Mouse (Mus musculus) MEL (cell line): Measurements from ENCODE around the gene Hao2. TPM values are rescaled to one million over a fixed set of nuclear protein-coding genes. Genes with fewer than 3 reads are reported as not detected.
A peak's percentile ranks its signal among the peaks of the same experiment; 100 is the strongest.

Experiments
- DNase-seq: peaks from one replicate; pipeline ENCODE4 v3.0.0; 2011; ENCODE audit warnings: low read depth, low spot score
- H3K27ac ChIP-seq: 2 replicates; pipeline ENCODE4 v1.5.1; 2012; ENCODE audit warnings: low read depth, mild to moderate bottlenecking, control low read depth, low read length, moderate library complexity; ENCODE audit not compliant: control insufficient read depth
- H3K27me3 ChIP-seq, 2 experiments: fragments of 150-350 bp in 1 of 2; sonication (generic) in 1 of 2; 2 replicates each; pipeline ENCODE4 v1.6.1; 2012; ENCODE audit warnings: low read length in 2 of 2, mild to moderate bottlenecking in 2 of 2, improper control_type of control experiment in 1 of 2, moderate library complexity in 1 of 2; ENCODE audit not compliant: insufficient read depth in 2 of 2, control insufficient read depth in 1 of 2
- H3K36me3 ChIP-seq, 2 experiments: 2 replicates each; pipeline ENCODE4 v1.6.1; 2012 to 2014; ENCODE audit warnings: low read length in 2 of 2, improper control_type of control experiment in 1 of 2, inconsistent platforms in 1 of 2, mild to moderate bottlenecking in 1 of 2; ENCODE audit not compliant: insufficient read depth in 2 of 2, control insufficient read depth in 1 of 2
- H3K4me1 ChIP-seq, 2 experiments: fragments of 150-350 bp in 1 of 2; sonication (generic) in 1 of 2; 2 replicates each; pipeline ENCODE4 v1.6.1; 2012; ENCODE audit warnings: low read length in 2 of 2, improper control_type of control experiment in 1 of 2, mild to moderate bottlenecking in 1 of 2; ENCODE audit not compliant: insufficient read depth in 2 of 2, control insufficient read depth in 1 of 2
- H3K4me3 ChIP-seq, 2 experiments: fragments of 150-350 bp in 1 of 2; sonication (generic) in 1 of 2; 2 replicates each; pipeline ENCODE4 v1.5.1; 2012; ENCODE audit warnings: low read depth in 2 of 2, low read length in 2 of 2, mild to moderate bottlenecking in 2 of 2, moderate library complexity in 2 of 2, control low read depth in 1 of 2, improper control_type of control experiment in 1 of 2; ENCODE audit not compliant: control insufficient read depth in 1 of 2, insufficient read depth in 1 of 2
- H3K79me2 ChIP-seq: 2 replicates; pipeline ENCODE4 v1.6.1; 2012; ENCODE audit warnings: mild to moderate bottlenecking, low read length, moderate library complexity; ENCODE audit not compliant: control insufficient read depth, poor library complexity, insufficient read depth
- H3K9ac ChIP-seq: 2 replicates; pipeline ENCODE4 v1.6.1; 2012; ENCODE audit warnings: low read depth, mild to moderate bottlenecking, control low read depth, low read length, moderate library complexity; ENCODE audit not compliant: control insufficient read depth, poor library complexity, severe bottlenecking
- H3K9me3 ChIP-seq: fragments of 150-350 bp; sonication (generic); replicated peaks from 2 replicates; pipeline ENCODE4 v1.6.1; 2012; ENCODE audit warnings: mild to moderate bottlenecking, low read length, improper control_type of control experiment, moderate library complexity; ENCODE audit not compliant: insufficient read depth
- BHLHE40 ChIP-seq: IDR thresholded peaks from 2 replicates; pipeline ENCODE4 v1.6.1; 2012; ENCODE audit warnings: low read depth, mild to moderate bottlenecking, inconsistent platforms, low read length, improper control_type of control experiment, borderline replicate concordance
- CHD1 ChIP-seq: IDR thresholded peaks from 2 replicates; pipeline ENCODE4 v1.6.1; 2012; ENCODE audit warnings: low read depth, mild to moderate bottlenecking, inconsistent platforms, low read length, improper control_type of control experiment
- CTCF ChIP-seq, 3 experiments: IDR thresholded peaks in 2 of 3; conservative IDR thresholded peaks in 1 of 3; 2 replicates each; pipeline ENCODE4 v1.5.1; 2011 to 2012; ENCODE audit warnings: low read length in 3 of 3, low read depth in 2 of 3, mild to moderate bottlenecking in 2 of 3, improper control_type of control experiment in 1 of 3, inconsistent platforms in 1 of 3, mixed read lengths in 1 of 3, moderate library complexity in 1 of 3; ENCODE audit not compliant: control insufficient read depth in 1 of 3, insufficient read depth in 1 of 3, poor library complexity in 1 of 3, severe bottlenecking in 1 of 3
- EP300 ChIP-seq, 2 experiments: IDR thresholded peaks; 2 replicates each; pipeline ENCODE4 v1.6.1; 2011; ENCODE audit warnings: improper control_type of control experiment in 2 of 2, low read length in 2 of 2, low read depth in 1 of 2, mild to moderate bottlenecking in 1 of 2
- ETS1 ChIP-seq: IDR thresholded peaks from 2 replicates; pipeline ENCODE4 v1.6.1; 2012; ENCODE audit warnings: low read depth, mild to moderate bottlenecking, inconsistent platforms, low read length, improper control_type of control experiment, moderate library complexity
- GATA1 ChIP-seq: IDR thresholded peaks from 2 replicates; pipeline ENCODE4 v1.6.1; 2011; ENCODE audit warnings: low read depth, low read length, improper control_type of control experiment
- KAT2A ChIP-seq: conservative IDR thresholded peaks from 2 replicates; pipeline ENCODE4 v1.6.1; 2012; ENCODE audit warnings: low read depth, low read length, improper control_type of control experiment, inconsistent platforms
- MAZ ChIP-seq: IDR thresholded peaks from 2 replicates; pipeline ENCODE4 v1.6.1; 2012; ENCODE audit warnings: low read depth, mild to moderate bottlenecking, inconsistent platforms, low read length, improper control_type of control experiment
- MEF2A ChIP-seq: IDR thresholded peaks from 2 replicates; pipeline ENCODE4 v1.6.1; 2014; ENCODE audit warnings: low read depth, mild to moderate bottlenecking, inconsistent platforms, low read length, improper control_type of control experiment; ENCODE audit not compliant: poor library complexity, insufficient replicate concordance, severe bottlenecking; ENCODE audit errors: extremely low read depth
- MXI1 ChIP-seq: IDR thresholded peaks from 2 replicates; pipeline ENCODE4 v1.6.1; 2011; ENCODE audit warnings: mild to moderate bottlenecking, low read depth, low read length, improper control_type of control experiment
- MYB ChIP-seq: IDR thresholded peaks from 2 replicates; pipeline ENCODE4 v1.6.1; 2011; ENCODE audit warnings: mild to moderate bottlenecking, low read depth, low read length, improper control_type of control experiment
- MYC ChIP-seq: IDR thresholded peaks from 2 replicates; pipeline ENCODE4 v1.6.1; 2011; ENCODE audit warnings: low read depth, mild to moderate bottlenecking, low read length, improper control_type of control experiment, moderate library complexity
- NELFE ChIP-seq: IDR thresholded peaks from 2 replicates; pipeline ENCODE4 v1.6.1; 2011; ENCODE audit warnings: low read depth, low read length, improper control_type of control experiment
- NRF1 ChIP-seq: IDR thresholded peaks from 2 replicates; pipeline ENCODE4 v1.6.1; 2014; ENCODE audit warnings: low read depth, mild to moderate bottlenecking, inconsistent platforms, low read length, improper control_type of control experiment, moderate library complexity; ENCODE audit not compliant: poor library complexity, insufficient read depth, severe bottlenecking
- POLR2A ChIP-seq, 2 experiments: IDR thresholded peaks; 2 replicates each; pipeline ENCODE4 v1.6.1; 2011 to 2012; ENCODE audit warnings: low read length in 2 of 2, mild to moderate bottlenecking in 2 of 2, control low read depth in 1 of 2, improper control_type of control experiment in 1 of 2, low read depth in 1 of 2, moderate library complexity in 1 of 2; ENCODE audit not compliant: control insufficient read depth in 1 of 2, insufficient read depth in 1 of 2, poor library complexity in 1 of 2
- POLR2AphosphoS2 ChIP-seq: IDR thresholded peaks from 2 replicates; pipeline ENCODE4 v1.6.1; 2011; ENCODE audit warnings: low read length, improper control_type of control experiment
- POLR2AphosphoS5 ChIP-seq: IDR thresholded peaks from 2 replicates; pipeline ENCODE4 v1.6.1; 2012; ENCODE audit warnings: low read depth, borderline replicate concordance, mild to moderate bottlenecking, inconsistent platforms, low read length, moderate library complexity, mixed read lengths
- RAD21 ChIP-seq: IDR thresholded peaks from 2 replicates; pipeline ENCODE4 v1.6.1; 2011; ENCODE audit warnings: mild to moderate bottlenecking, low read depth, low read length, improper control_type of control experiment
- SMC3 ChIP-seq: IDR thresholded peaks from 2 replicates; pipeline ENCODE4 v1.6.1; 2011; ENCODE audit warnings: low read depth, low read length, improper control_type of control experiment
- TAL1 ChIP-seq: IDR thresholded peaks from 2 replicates; pipeline ENCODE4 v1.6.1; 2012; ENCODE audit warnings: mild to moderate bottlenecking, inconsistent platforms, low read length, moderate library complexity, mixed read lengths
- TBP ChIP-seq: IDR thresholded peaks from 2 replicates; pipeline ENCODE4 v1.8.0; 2011; ENCODE audit warnings: low read depth, low read length, improper control_type of control experiment
- TCF12 ChIP-seq: IDR thresholded peaks from 2 replicates; pipeline ENCODE4 v1.6.1; 2014; ENCODE audit warnings: low read depth, mild to moderate bottlenecking, inconsistent platforms, low read length, improper control_type of control experiment, moderate library complexity
- USF2 ChIP-seq, 2 experiments: IDR thresholded peaks; 2 replicates each; pipeline ENCODE4 v1.6.1; 2011 to 2012; ENCODE audit warnings: improper control_type of control experiment in 2 of 2, low read length in 2 of 2, borderline replicate concordance in 1 of 2, inconsistent platforms in 1 of 2, low read depth in 1 of 2, mild to moderate bottlenecking in 1 of 2; ENCODE audit not compliant: insufficient read depth in 1 of 2
- ZC3H11A ChIP-seq: IDR thresholded peaks from 2 replicates; pipeline ENCODE4 v1.6.1; 2012; ENCODE audit warnings: low read depth, mild to moderate bottlenecking, inconsistent platforms, low read length, improper control_type of control experiment
- ZKSCAN1 ChIP-seq: IDR thresholded peaks from 2 replicates; pipeline ENCODE4 v1.6.1; 2012; ENCODE audit warnings: low read depth, mild to moderate bottlenecking, inconsistent platforms, low read length, improper control_type of control experiment, moderate library complexity
- ZNF384 ChIP-seq: IDR thresholded peaks from 2 replicates; pipeline ENCODE4 v1.6.1; 2012; ENCODE audit warnings: low read depth, mild to moderate bottlenecking, inconsistent platforms, low read length, improper control_type of control experiment
- polyA plus RNA-seq, 2 experiments: library from polyadenylated mRNA; stranded (reverse) in 1 of 2; unstranded in 1 of 2; fragments of >175 nt in 1 of 2; fragments of >200 nt in 1 of 2; gene quantifications; 2 replicates each; pipeline versions ENCODE4 v1.2.1 to v1.2.4; 2012; ENCODE audit warnings: low replicate concordance in 2 of 2, low read depth in 1 of 2; ENCODE audit not compliant: insufficient read length in 2 of 2, insufficient read depth in 1 of 2, missing spikeins in 1 of 2
- total RNA-seq: library from RNA; depleted of rRNA; stranded (reverse); fragments of 300-350 nt; gene quantifications from 2 replicates; pipeline ENCODE4 v1.2.3, GENCODE M21; 2012

Hao2 gene
- total and polyA plus RNA-seq, 3 experiments = not detected

GRCm38 (mm10) chr3:98897606-98898005, 4.6 kb upstream of the Hao2 start:
- Histone ChIP-seq H3K36me3 (no peaks in the 10 kb centered on the region), H3K4me1 (no peaks in the 10 kb centered on the region), H3K27me3 (no peaks in the 10 kb centered on the region), H3K79me2 (no peaks in the 10 kb centered on the region), H3K9me3 (no peaks in the 10 kb centered on the region), H3K9ac (no peak overlapping the region), H3K4me3 (no peak overlapping the region), H3K27ac (no peak overlapping the region)
- DNase-seq = no peak
- no peak for TF ChIP-seq CHD1
- no peak for TF ChIP-seq POLR2AphosphoS5
- TF ChIP-seq MYC = no peak
- no peak for TF ChIP-seq EP300 (IDR thresholded peaks at IDR 0.05; ENCODE audit: low read depth in 1 of 2, low read length in 2 of 2)
- TF ChIP-seq POLR2AphosphoS2 = no peak
- TF ChIP-seq ZNF384 = no peak

GRCm38 (mm10) chr3:98895071-98895601, 2.1 kb upstream of the Hao2 start:
- H3K9ac ChIP-seq = no peak overlapping the region
- peak; percentile 47 for DNase-seq
- H3K9me3 ChIP-seq = no peaks in the 10 kb centered on the region
- H3K27ac ChIP-seq = no peak overlapping the region
- H3K27me3 ChIP-seq = no peaks in the 10 kb centered on the region
- TF ChIP-seq ZC3H11A (peak; percentile 47), BHLHE40 (no peak), RAD21 (peak; percentile 75), USF2 (IDR thresholded peaks at IDR 0.05; ENCODE audit: borderline replicate concordance in 1 of 2, insufficient read depth in 1 of 2, low read depth in 1 of 2, low read length in 2 of 2) (no peak), SMC3 (peak; percentile 62), CTCF (IDR thresholded peaks at IDR 0.05 in 2 of 3, conservative IDR thresholded peaks at IDR 0.05 in 1 of 3; ENCODE audit: control insufficient read depth in 1 of 3, insufficient read depth in 1 of 3, low read depth in 2 of 3, low read length in 3 of 3, poor library complexity in 1 of 3, severe bottlenecking in 1 of 3) (peak; percentile 8 to 67 (median 30); a peak in 3 of 6 replicates)
- H3K79me2 ChIP-seq = no peaks in the 10 kb centered on the region
- H3K4me3 ChIP-seq = peak overlapping the region; percentile 30 to 67; a peak in 3 of 4 replicates
- no peaks in the 10 kb centered on the region for H3K4me1 ChIP-seq
- H3K36me3 ChIP-seq = no peaks in the 10 kb centered on the region

- DNase-seq = no peak
- Histone ChIP-seq H3K9ac (no peak overlapping the region), H3K36me3 (no peaks in the 10 kb centered on the region)
- TF ChIP-seq NELFE = no peak
- TF ChIP-seq RAD21 = no peak
- TF ChIP-seq MXI1 = no peak
- no peak for TF ChIP-seq ETS1
- no peak for TF ChIP-seq GATA1
- no peak for TF ChIP-seq MEF2A
- no peak for TF ChIP-seq TBP
- TF ChIP-seq NRF1 = no peak
- no peak for TF ChIP-seq POLR2AphosphoS5
- TF ChIP-seq TAL1 = no peak
- TF ChIP-seq MAZ = no peak
- no peak for TF ChIP-seq CHD1
- no peak for TF ChIP-seq ZKSCAN1
- no peak for TF ChIP-seq KAT2A
- no peak for TF ChIP-seq POLR2A (IDR thresholded peaks at IDR 0.05; ENCODE audit: control insufficient read depth in 1 of 2, insufficient read depth in 1 of 2, low read depth in 1 of 2, low read length in 2 of 2, poor library complexity in 1 of 2)
- no peak for TF ChIP-seq MYB
- TF ChIP-seq TCF12 = no peak
- TF ChIP-seq, all 39 proteins: peak for 0
- Histone ChIP-seq H3K4me1 (no peaks in the 10 kb centered on the region), H3K9me3 (no peaks in the 10 kb centered on the region), H3K27ac (no peak overlapping the region), H3K4me3 (no peak overlapping the region), H3K79me2 (no peaks in the 10 kb centered on the region), H3K27me3 (no peaks in the 10 kb centered on the region)
Measured at GRCm38 (mm10) chr3:98890430-98890829, 2.6 kb downstream of the Hao2 start.
